Mouse (Mus musculus) lung, embryonic 14.5 days (tissue): ENCODE measurements around the gene Agpat3. TPM values are rescaled to one million over a fixed set of nuclear protein-coding genes. Genes with fewer than 3 reads are reported as not detected.

ENCODE experiments used
- ATAC-seq: fragments of 200-750 bp; cut with Nextera tagmentation; 2 replicates; pipeline ENCODE4 v1.8.0; 2017; ENCODE audit warnings: mild to moderate bottlenecking, moderate TSS enrichment, moderate library complexity; ENCODE audit not compliant: insufficient read depth
- DNase-seq: peaks from one replicate; pipeline ENCODE4 v3.0.0-alpha.2; 2015
- H3K27ac ChIP-seq: fragments of 300-500 bp; sonication (generic); 2 replicates; pipeline ENCODE4 v1.5.1; 2014; ENCODE audit warnings: low read depth, mild to moderate bottlenecking, moderate library complexity
- H3K27me3 ChIP-seq: fragments of 300-500 bp; sonication (generic); 2 replicates; pipeline ENCODE4 v1.6.1; 2014; ENCODE audit warnings: low read length, control low read depth; ENCODE audit not compliant: insufficient read depth
- H3K36me3 ChIP-seq: fragments of 300-500 bp; sonication (generic); 2 replicates; pipeline ENCODE4 v1.6.1; 2014; ENCODE audit warnings: control low read depth; ENCODE audit not compliant: insufficient read depth
- H3K4me1 ChIP-seq: fragments of 300-500 bp; sonication (generic); 2 replicates; pipeline ENCODE4 v1.6.1; 2014; ENCODE audit warnings: antibody characterized with exemption, control low read depth; ENCODE audit not compliant: insufficient read depth
- H3K4me2 ChIP-seq: fragments of 300-500 bp; sonication (generic); 2 replicates; pipeline ENCODE4 v1.6.1; 2014; ENCODE audit warnings: mild to moderate bottlenecking
- H3K4me3 ChIP-seq: fragments of 300-500 bp; sonication (generic); 2 replicates; pipeline ENCODE4 v1.5.1; 2014; ENCODE audit warnings: low read depth, low read length
- H3K9ac ChIP-seq: fragments of 300-500 bp; sonication (generic); 2 replicates; pipeline ENCODE4 v1.6.1; 2014
- H3K9me3 ChIP-seq: fragments of 300-500 bp; sonication (generic); 2 replicates; pipeline ENCODE4 v1.6.1; 2016; ENCODE audit warnings: low read depth, low read length, control low read depth
- CTCF ChIP-seq: IDR thresholded peaks from 2 replicates; pipeline ENCODE4 v1.5.1; 2016; ENCODE audit warnings: antibody characterized with exemption, low read depth
- WGBS: fragments of 180-500 bp; shearing (Covaris S2); extraction: QIAGEN DNeasy Blood & Tissue Kit; methylation state at CpG from one replicate; pipeline ENCODE4 v1.1.7; 2014; 5-methylcytosine and 5-hydroxymethylcytosine counted together
- polyA plus RNA-seq: library from polyadenylated mRNA; unstranded; fragments of >200 nt; fragmentation: Nextera tagmentation; extraction: Ambion mirVana; gene quantifications from 2 replicates; pipeline ENCODE4 v1.2.1, GENCODE M21; 2014

Agpat3 gene
- polyA plus RNA-seq, 1 experiment from 2014 or later: 62.1 TPM

GRCm38 (mm10) chr10:78316228-78317087 lies 35.8 kb downstream of the Agpat3 start:
- H3K27ac ChIP-seq: no peak overlapping the region
- WGBS: 83% methylated on average over 15 of the region's 15 CpGs
- no peak overlapping the region for H3K9ac ChIP-seq
- H3K9me3 ChIP-seq: no peaks in the 10 kb centered on the region
- no peaks in the 10 kb centered on the region for H3K36me3 ChIP-seq
- no peak overlapping the region for H3K4me3 ChIP-seq
- no peak overlapping the region for H3K4me2 ChIP-seq
- no peak for ATAC-seq
- no peaks in the 10 kb centered on the region for H3K27me3 ChIP-seq
- no peak for DNase-seq
- H3K4me1 ChIP-seq: no peaks in the 10 kb centered on the region
- no peak for TF ChIP-seq CTCF

GRCm38 (mm10) chr10:78315145-78315544 lies 37.1 kb downstream of the Agpat3 start:
- ATAC-seq (no peak), DNase-seq (no peak)
- H3K36me3 ChIP-seq: no peaks in the 10 kb centered on the region
- no peaks in the 10 kb centered on the region for H3K9me3 ChIP-seq
- H3K4me3 ChIP-seq: no peak overlapping the region
- no peak overlapping the region for H3K4me2 ChIP-seq
- no peak overlapping the region for H3K27ac ChIP-seq
- H3K27me3 ChIP-seq: no peaks in the 10 kb centered on the region
- 48% methylated on average over 1 of the region's 1 CpGs for WGBS
- H3K9ac ChIP-seq: no peak overlapping the region
- H3K4me1 ChIP-seq: no peaks in the 10 kb centered on the region
- TF ChIP-seq CTCF: no peak

GRCm38 (mm10) chr10:78311886-78312635 lies 40.2 kb downstream of the Agpat3 start:
- DNase-seq: no peak
- no peak overlapping the region for H3K4me2 ChIP-seq
- no peaks in the 10 kb centered on the region for H3K9me3 ChIP-seq
- ATAC-seq: no peak
- H3K27ac ChIP-seq: no peak overlapping the region
- WGBS: 68% methylated on average over 13 of the region's 13 CpGs
- H3K4me3 ChIP-seq: no peak overlapping the region
- no peaks in the 10 kb centered on the region for H3K36me3 ChIP-seq
- no peaks in the 10 kb centered on the region for H3K4me1 ChIP-seq
- TF ChIP-seq CTCF: no peak
- no peak overlapping the region for H3K9ac ChIP-seq
- H3K27me3 ChIP-seq: no peaks in the 10 kb centered on the region

- Histone ChIP-seq H3K27ac (no peak overlapping the region), H3K4me2 (no peak overlapping the region), H3K27me3 (no peaks in the 10 kb centered on the region), H3K4me3 (no peak overlapping the region), H3K9me3 (no peaks in the 10 kb centered on the region), H3K4me1 (no peaks in the 10 kb centered on the region), H3K36me3 (no peaks in the 10 kb centered on the region), H3K9ac (no peak overlapping the region)
- no peak for TF ChIP-seq CTCF
- no peak for ATAC-seq
- 46% methylated on average over 5 of the region's 5 CpGs for WGBS
- no peak for DNase-seq
Measured at GRCm38 (mm10) chr10:78310747-78311267, 41.5 kb downstream of the Agpat3 start.

- Histone ChIP-seq H3K9ac (no peak overlapping the region), H3K4me2 (no peak overlapping the region), H3K36me3 (no peaks in the 10 kb centered on the region), H3K4me3 (no peak overlapping the region), H3K27ac (no peak overlapping the region), H3K27me3 (no peaks in the 10 kb centered on the region), H3K9me3 (no peaks in the 10 kb centered on the region), H3K4me1 (no peaks in the 10 kb centered on the region)
- ATAC-seq (no peak), DNase-seq (no peak)
- TF ChIP-seq CTCF: no peak
- 59% methylated on average over 2 of the region's 2 CpGs for WGBS
Measured at GRCm38 (mm10) chr10:78308617-78309016, 43.7 kb downstream of the Agpat3 start.

GRCm38 (mm10) chr10:78307391-78307790 lies 44.9 kb downstream of the Agpat3 start:
- H3K27ac ChIP-seq: no peak overlapping the region
- no peaks in the 10 kb centered on the region for H3K27me3 ChIP-seq
- H3K9ac ChIP-seq: no peak overlapping the region
- no peak overlapping the region for H3K4me2 ChIP-seq
- no peaks in the 10 kb centered on the region for H3K9me3 ChIP-seq
- H3K36me3 ChIP-seq: no peaks in the 10 kb centered on the region
- no peak for TF ChIP-seq CTCF
- H3K4me3 ChIP-seq: no peak overlapping the region
- WGBS: 89% methylated on average over 3 of the region's 3 CpGs
- H3K4me1 ChIP-seq: no peaks in the 10 kb centered on the region
- ATAC-seq: no peak
- no peak for DNase-seq

- Histone ChIP-seq H3K27ac (no peak overlapping the region), H3K4me2 (no peak overlapping the region), H3K27me3 (no peaks in the 10 kb centered on the region), H3K4me3 (no peak overlapping the region), H3K9me3 (no peaks in the 10 kb centered on the region), H3K9ac (no peak overlapping the region), H3K36me3 (no peaks in the 10 kb centered on the region), H3K4me1 (no peaks in the 10 kb centered on the region)
- no peak for ATAC-seq
- 52% methylated on average over 4 of the region's 4 CpGs for WGBS
- TF ChIP-seq CTCF: no peak
- DNase-seq: no peak
Measured at GRCm38 (mm10) chr10:78306027-78306426, 46.3 kb downstream of the Agpat3 start.
